Mouse (Mus musculus): Measurements from ENCODE around the gene Tada3. TPM values are rescaled to one million over a fixed set of nuclear protein-coding genes. Genes with fewer than 3 reads are reported as not detected.

Gene Tada3
- polyA plus RNA-seq, 1 experiment, result 17.1 TPM

DNA sequence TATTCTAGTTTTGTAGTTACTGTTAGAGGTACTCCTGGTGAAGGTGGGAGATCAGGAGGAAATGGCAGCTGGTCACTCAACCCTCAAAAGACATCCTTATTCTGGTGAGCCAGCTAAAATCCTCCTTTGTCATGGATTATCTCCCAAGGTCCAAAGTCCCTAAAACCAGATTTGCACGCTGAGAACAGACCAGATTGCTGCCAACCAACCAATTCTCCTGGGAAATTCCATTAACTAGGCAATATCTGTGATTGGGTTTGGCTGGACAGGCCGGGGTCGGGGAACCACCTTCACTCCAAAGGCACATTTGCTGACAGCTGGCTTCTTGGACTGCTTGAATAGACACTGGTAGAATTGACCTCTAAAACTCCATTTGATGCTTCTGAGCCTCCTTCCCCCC, 13.0 kb upstream of the Tada3 start:
- TF ChIP-seq POLR2A (IDR thresholded peaks at IDR 0.05; ENCODE audit: low read depth, low read length), result no peak
- peaks cover 7% of the 10 kb centered on the region for H3K4me1 ChIP-seq (ENCODE audit: control insufficient read depth, insufficient read depth, insufficient read length)
- no peaks in the 10 kb centered on the region for H3K27me3 ChIP-seq (ENCODE audit: control insufficient read depth, insufficient read depth, low read length)
- no peak overlapping the region for H3K4me3 ChIP-seq (ENCODE audit: extremely low read depth, insufficient read depth, insufficient read length)
- no peak overlapping the region for H3K27ac ChIP-seq (ENCODE audit: insufficient read depth, low read length)
- H3K36me3 ChIP-seq (ENCODE audit: control insufficient read depth, insufficient read depth, low read length), result peaks cover 47% of the 10 kb centered on the region
- WGBS, result 92% methylated on average over 3 of the region's 3 CpGs
- no peak for DNase-seq (ENCODE audit: low read depth in 1 of 2, low spot score in 2 of 2)

- H3K36me3 ChIP-seq (ENCODE audit: control insufficient read depth, insufficient read depth, low read length), result peaks cover 49% of the 10 kb centered on the region
- H3K4me3 ChIP-seq (ENCODE audit: extremely low read depth, insufficient read depth, insufficient read length), result no peak within 1 kb of the TSS
- whole genome bisulfite sequencing, result 89% methylated on average over 8 of the region's 8 CpGs
- no peaks in the 10 kb centered on the region for H3K27me3 ChIP-seq (ENCODE audit: control insufficient read depth, insufficient read depth, low read length)
- no peak within 1 kb of the TSS for H3K27ac ChIP-seq (ENCODE audit: insufficient read depth, low read length)
- H3K4me1 ChIP-seq (ENCODE audit: control insufficient read depth, insufficient read depth, insufficient read length), result peaks cover 7% of the 10 kb centered on the region
- no peak for DNase-seq (ENCODE audit: low read depth in 1 of 2, low spot score in 2 of 2)
- no peak for TF ChIP-seq POLR2A (IDR thresholded peaks at IDR 0.05; ENCODE audit: low read depth, low read length)
- TF ChIP-seq CTCF (IDR thresholded peaks at IDR 0.05; ENCODE audit: extremely low read depth, insufficient read depth, insufficient read length, insufficient replicate concordance), result no peak
These were observed 11.3 kb upstream of the Tada3 start, which contains the start of gene Ttll3 for GRCm38 (mm10) chr6:113388960-113389359. Gene Ttll3 (plus strand): TSS chr6:113389260.

- WGBS, result 64% methylated on average over 3 of the region's 3 CpGs
- H3K27me3 ChIP-seq (ENCODE audit: control insufficient read depth, insufficient read depth, low read length), result no peaks in the 10 kb centered on the region
- no peak for DNase-seq (ENCODE audit: low read depth in 1 of 2, low spot score in 2 of 2)
- no peak overlapping the region for H3K4me3 ChIP-seq (ENCODE audit: extremely low read depth, insufficient read depth, insufficient read length)
- no peaks in the 10 kb centered on the region for H3K4me1 ChIP-seq (ENCODE audit: control insufficient read depth, insufficient read depth, insufficient read length)
- peaks cover 65% of the 10 kb centered on the region for H3K36me3 ChIP-seq (ENCODE audit: control insufficient read depth, insufficient read depth, low read length)
- TF ChIP-seq POLR2A (IDR thresholded peaks at IDR 0.05; ENCODE audit: low read depth, low read length) (no peak), CTCF (IDR thresholded peaks at IDR 0.05; ENCODE audit: extremely low read depth, insufficient read depth, insufficient read length, insufficient replicate concordance) (no peak)
- no peak overlapping the region for H3K27ac ChIP-seq (ENCODE audit: insufficient read depth, low read length)
These were observed 8.3 kb upstream of the Tada3 start for GRCm38 (mm10) chr6:113386025-113386424.

DNA sequence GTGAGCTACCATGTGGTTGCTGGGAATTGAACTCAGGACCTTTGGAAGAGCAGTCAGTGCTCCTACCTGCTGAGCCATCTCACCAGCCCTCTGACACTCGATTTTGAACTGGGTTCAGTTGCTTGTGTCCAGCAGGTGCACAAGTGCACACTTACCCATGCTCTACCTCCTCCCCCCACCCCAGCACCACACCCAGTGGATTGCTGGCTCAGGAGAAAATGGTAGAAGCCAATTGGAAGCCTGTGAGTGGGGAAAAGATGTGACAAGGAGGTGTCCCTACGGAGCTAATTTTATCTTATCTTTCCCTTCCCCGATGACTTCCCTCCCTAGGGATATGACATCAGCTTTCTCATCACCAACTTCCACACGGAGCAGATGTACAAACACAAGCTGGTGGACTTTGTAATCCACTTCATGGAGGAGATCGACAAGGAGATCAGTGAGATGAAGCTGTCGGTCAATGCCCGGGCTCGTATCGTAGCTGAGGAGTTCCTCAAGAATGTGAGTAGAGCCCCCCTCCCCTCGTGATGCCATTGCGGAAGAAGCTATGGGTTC, 7.6 kb upstream of the Tada3 start:
- H3K36me3 ChIP-seq (ENCODE audit: control insufficient read depth, insufficient read depth, low read length), result peaks cover 69% of the 10 kb centered on the region
- H3K4me1 ChIP-seq (ENCODE audit: control insufficient read depth, insufficient read depth, insufficient read length), result no peaks in the 10 kb centered on the region
- H3K27ac ChIP-seq (ENCODE audit: insufficient read depth, low read length), result no peak overlapping the region
- 84% methylated on average over 11 of the region's 11 CpGs for WGBS
- TF ChIP-seq CTCF (IDR thresholded peaks at IDR 0.05; ENCODE audit: extremely low read depth, insufficient read depth, insufficient read length, insufficient replicate concordance) (no peak), POLR2A (IDR thresholded peaks at IDR 0.05; ENCODE audit: low read depth, low read length) (no peak)
- no peaks in the 10 kb centered on the region for H3K27me3 ChIP-seq (ENCODE audit: control insufficient read depth, insufficient read depth, low read length)
- no peak for DNase-seq (ENCODE audit: low read depth in 1 of 2, low spot score in 2 of 2)
- H3K4me3 ChIP-seq (ENCODE audit: extremely low read depth, insufficient read depth, insufficient read length), result no peak overlapping the region

GRCm38 (mm10) chr6:113384351-113384927, 6.8 kb upstream of the Tada3 start:
- no peak for TF ChIP-seq POLR2A (IDR thresholded peaks at IDR 0.05; ENCODE audit: low read depth, low read length)
- no peak for TF ChIP-seq CTCF (IDR thresholded peaks at IDR 0.05; ENCODE audit: extremely low read depth, insufficient read depth, insufficient read length, insufficient replicate concordance)
- peaks cover 61% of the 10 kb centered on the region for H3K36me3 ChIP-seq (ENCODE audit: control insufficient read depth, insufficient read depth, low read length)
- H3K27me3 ChIP-seq (ENCODE audit: control insufficient read depth, insufficient read depth, low read length), result no peaks in the 10 kb centered on the region
- no peak overlapping the region for H3K4me3 ChIP-seq (ENCODE audit: extremely low read depth, insufficient read depth, insufficient read length)
- H3K27ac ChIP-seq (ENCODE audit: insufficient read depth, low read length), result no peak overlapping the region
- peaks cover 2% of the 10 kb centered on the region; the same call in 1 of the 2 replicates for H3K4me1 ChIP-seq (ENCODE audit: control insufficient read depth, insufficient read depth, insufficient read length)
- no peak for DNase-seq (ENCODE audit: low read depth in 1 of 2, low spot score in 2 of 2)
- 97% methylated on average over 8 of the region's 8 CpGs for WGBS

- no peak overlapping the region for H3K4me3 ChIP-seq (ENCODE audit: extremely low read depth, insufficient read depth, insufficient read length)
- DNase-seq (ENCODE audit: low read depth in 1 of 2, low spot score in 2 of 2), result no peak
- H3K27me3 ChIP-seq (ENCODE audit: control insufficient read depth, insufficient read depth, low read length), result no peaks in the 10 kb centered on the region
- TF ChIP-seq CTCF (IDR thresholded peaks at IDR 0.05; ENCODE audit: extremely low read depth, insufficient read depth, insufficient read length, insufficient replicate concordance), result no peak
- no peak for TF ChIP-seq POLR2A (IDR thresholded peaks at IDR 0.05; ENCODE audit: low read depth, low read length)
- H3K36me3 ChIP-seq (ENCODE audit: control insufficient read depth, insufficient read depth, low read length), result peaks cover 31% of the 10 kb centered on the region
- 87% methylated on average over 11 of the region's 11 CpGs for WGBS
- H3K4me1 ChIP-seq (ENCODE audit: control insufficient read depth, insufficient read depth, insufficient read length), result peaks cover 2% of the 10 kb centered on the region; the same call in 1 of the 2 replicates
- H3K27ac ChIP-seq (ENCODE audit: insufficient read depth, low read length), result no peak overlapping the region
These were observed 2.8 kb upstream of the Tada3 start for GRCm38 (mm10) chr6:113380480-113380879.

GRCm38 (mm10) chr6:113379246-113379645, 1.6 kb upstream of the Tada3 start:
- WGBS, result 5% methylated on average over 6 of the region's 6 CpGs
- TF ChIP-seq POLR2A (IDR thresholded peaks at IDR 0.05; ENCODE audit: low read depth, low read length), result no peak
- no peak for TF ChIP-seq CTCF (IDR thresholded peaks at IDR 0.05; ENCODE audit: extremely low read depth, insufficient read depth, insufficient read length, insufficient replicate concordance)
- peaks cover 35% of the 10 kb centered on the region for H3K36me3 ChIP-seq (ENCODE audit: control insufficient read depth, insufficient read depth, low read length)

More at GRCm38 (mm10) chr6:113379246-113379645, 1.6 kb upstream of the Tada3 start:
- Histone ChIP-seq H3K4me1 (ENCODE audit: control insufficient read depth, insufficient read depth, insufficient read length) (peaks cover 2% of the 10 kb centered on the region; the same call in 1 of the 2 replicates), H3K4me3 (ENCODE audit: extremely low read depth, insufficient read depth, insufficient read length) (peak overlapping the region; percentile 96), H3K27ac (ENCODE audit: insufficient read depth, low read length) (no peak overlapping the region), H3K27me3 (ENCODE audit: control insufficient read depth, insufficient read depth, low read length) (no peaks in the 10 kb centered on the region)
- peak; percentile 12 to 30 for DNase-seq (ENCODE audit: low read depth in 1 of 2, low spot score in 2 of 2)

All from spleen, adult 2 months (tissue).